In the genomic region with DNA sequence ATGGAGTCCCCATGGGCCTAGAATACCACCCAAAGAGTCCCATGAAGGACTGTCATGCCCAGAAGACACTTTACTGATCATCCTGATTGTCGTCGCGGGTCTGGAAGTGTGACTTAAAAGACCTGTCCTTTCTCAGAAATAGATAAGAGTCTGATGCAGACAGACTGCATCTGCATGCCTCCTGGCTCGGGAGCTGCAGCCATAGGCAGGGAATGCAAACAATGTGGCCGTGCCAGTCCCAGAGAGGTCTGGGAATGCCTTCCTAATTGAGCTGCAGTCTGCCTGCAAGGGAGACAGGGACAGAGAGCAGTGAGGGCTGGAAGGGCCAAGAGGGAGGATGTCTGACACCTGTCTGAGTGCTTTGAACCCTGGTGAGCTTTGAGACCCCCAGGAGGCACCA, we compare ENCODE assay signal across 29 mouse cellular contexts.
DNase-seq lines count a peak whose midpoint lies in the region; ATAC-seq lines count a peak whose summit lies in the region.
"Had no signal": no experiment of that assay in that cellular context is flagged by ENCODE, and none has a peak within 500 bp of the region (broad histone marks: within the 10 kb centered on the region; RNA-seq: fewer than 3 reads in every experiment).

No protein-coding gene starts in this region.

- H3K9ac ChIP-seq in forebrain, embryonic 11.5 days (ENCODE audit: low read length) = no peak overlapping the region
- H3K9ac ChIP-seq in forebrain, embryonic 16.5 days (replicated peaks; ENCODE audit: low read depth, low read length) = no peak overlapping the region
- no peak overlapping the region for H3K9ac ChIP-seq in midbrain, embryonic 14.5 days (replicated peaks; ENCODE audit: low read length)
- no peak overlapping the region for H3K9ac ChIP-seq in embryonic facial prominence, embryonic 12.5 days
- H3K9ac ChIP-seq: forebrain, embryonic 15.5 days; heart, embryonic 15.5 days; limb, embryonic 12.5 days; liver, embryonic 12.5 days; neural tube, embryonic 13.5 days had no signal

- peaks cover 56% of the 10 kb centered on the region for H3K27me3 ChIP-seq in forebrain, embryonic 11.5 days (ENCODE audit: control insufficient read depth, insufficient read depth, low read length)
- peaks cover 27% of the 10 kb centered on the region for H3K27me3 ChIP-seq in forebrain, embryonic 16.5 days (replicated peaks; ENCODE audit: control insufficient read depth, insufficient read depth, low read length)
- peaks cover 100% of the 10 kb centered on the region for H3K27me3 ChIP-seq in midbrain, embryonic 10.5 days (ENCODE audit: low read depth, poor library complexity, severe bottlenecking)
- peaks cover 90% of the 10 kb centered on the region for H3K27me3 ChIP-seq in midbrain, embryonic 14.5 days (ENCODE audit: control insufficient read depth, insufficient read depth, low read length)
- H3K27me3 ChIP-seq in embryonic facial prominence, embryonic 12.5 days = peaks cover 27% of the 10 kb centered on the region

- no peak overlapping the region for H3K4me2 ChIP-seq in forebrain, embryonic 11.5 days (ENCODE audit: low read depth, low read length, severe bottlenecking)
- no peak overlapping the region for H3K4me2 ChIP-seq in forebrain, embryonic 16.5 days (ENCODE audit: low read length)
- H3K4me2 ChIP-seq in midbrain, embryonic 14.5 days (ENCODE audit: low read length) = no peak overlapping the region
- H3K4me2 ChIP-seq in embryonic facial prominence, embryonic 12.5 days (replicated peaks) = no peak overlapping the region
- H3K4me2 ChIP-seq: forebrain, embryonic 15.5 days; heart, embryonic 15.5 days; limb, embryonic 12.5 days; liver, embryonic 12.5 days; neural tube, embryonic 13.5 days had no signal

- no peaks in the 10 kb centered on the region for H3K36me3 ChIP-seq in forebrain, embryonic 11.5 days (ENCODE audit: control insufficient read depth, insufficient read depth, low read length)
- H3K36me3 ChIP-seq in forebrain, embryonic 16.5 days (ENCODE audit: control insufficient read depth, insufficient read depth) = no peaks in the 10 kb centered on the region
- H3K36me3 ChIP-seq in midbrain, embryonic 10.5 days = no peaks in the 10 kb centered on the region
- no peaks in the 10 kb centered on the region for H3K36me3 ChIP-seq in midbrain, embryonic 14.5 days (ENCODE audit: control insufficient read depth, insufficient read depth, low read length)
- H3K36me3 ChIP-seq in embryonic facial prominence, embryonic 12.5 days = no peaks in the 10 kb centered on the region
- H3K36me3 ChIP-seq: forebrain, embryonic 15.5 days; heart, embryonic 15.5 days; limb, embryonic 12.5 days; liver, embryonic 12.5 days; neural tube, embryonic 13.5 days had no signal

- WGBS in forebrain, embryonic 11.5 days = 35% methylated on average over 5 of the region's 5 CpGs
- WGBS in forebrain, embryonic 16.5 days = 40% methylated on average over 5 of the region's 5 CpGs
- 26% methylated on average over 5 of the region's 5 CpGs for WGBS in midbrain, embryonic 10.5 days
- 27% methylated on average over 5 of the region's 5 CpGs for WGBS in midbrain, embryonic 14.5 days
- 20% methylated on average over 5 of the region's 5 CpGs for WGBS in embryonic facial prominence, embryonic 12.5 days

- no peak for ATAC-seq in forebrain, embryonic 11.5 days (replicated peaks; ENCODE audit: low FRiP score)
- no peak for ATAC-seq in forebrain, embryonic 16.5 days
- no peak for ATAC-seq in midbrain, embryonic 14.5 days (ENCODE audit: low FRiP score, low TSS enrichment)
- no peak for ATAC-seq in embryonic facial prominence, embryonic 12.5 days (ENCODE audit: insufficient number of reproducible peaks, insufficient read depth, low FRiP score, low TSS enrichment)
- ATAC-seq: forebrain, embryonic 15.5 days; liver, embryonic 12.5 days; midbrain, embryonic 16.5 days had no signal

- H3K9me3 ChIP-seq in forebrain, embryonic 11.5 days (ENCODE audit: control insufficient read depth, low read length) = no peaks in the 10 kb centered on the region
- no peaks in the 10 kb centered on the region for H3K9me3 ChIP-seq in forebrain, embryonic 16.5 days (ENCODE audit: control insufficient read depth, low read length)
- H3K9me3 ChIP-seq in midbrain, embryonic 10.5 days (replicated peaks) = no peaks in the 10 kb centered on the region
- H3K9me3 ChIP-seq in midbrain, embryonic 14.5 days (ENCODE audit: control insufficient read depth, low read length) = no peaks in the 10 kb centered on the region
- H3K9me3 ChIP-seq in embryonic facial prominence, embryonic 12.5 days = no peaks in the 10 kb centered on the region
- H3K9me3 ChIP-seq: forebrain, embryonic 15.5 days; heart, embryonic 15.5 days; limb, embryonic 12.5 days; liver, embryonic 12.5 days; neural tube, embryonic 13.5 days had no signal

- peak; percentile 58 for DNase-seq in forebrain, embryonic 11.5 days (ENCODE audit: low spot score)
- peak; percentile 29 for DNase-seq in midbrain, embryonic 10.5 days (ENCODE audit: low spot score)
- DNase-seq in midbrain, embryonic 14.5 days = no peak
- DNase-seq in layer of hippocampus, postnatal 25 days (ENCODE audit: extremely low spot score in 1 of 2, low spot score in 1 of 2) = no peak
- DNase-seq in gastrocnemius, postnatal 25 days = no peak
- DNase-seq: adrenal gland, adult 2 months; cerebellum, adult 18-20 months; cerebellum, postnatal 25 days; gastrocnemius, postnatal 14 days; heart, adult 18-20 months; heart, postnatal 4 days; kidney, adult 18-20 months; layer of hippocampus, adult 9-11 months; lung, adult 18-20 months; retina, postnatal 1 day; right cerebral cortex, postnatal 25 days; spleen, adult 18-20 months; thymus, postnatal 14 days had no signal

- H3K27ac ChIP-seq in forebrain, embryonic 11.5 days (ENCODE audit: low read depth, low read length) = no peak overlapping the region
- no peak overlapping the region for H3K27ac ChIP-seq in forebrain, embryonic 16.5 days (ENCODE audit: low read length)
- no peak overlapping the region for H3K27ac ChIP-seq in midbrain, embryonic 10.5 days (replicated peaks)
- no peak overlapping the region for H3K27ac ChIP-seq in midbrain, embryonic 14.5 days (replicated peaks; ENCODE audit: low read depth, low read length)
- 0 out of 2 replicates have a peak overlapping the region, but pooled peaks have one; percentile 25 for H3K27ac ChIP-seq in embryonic facial prominence, embryonic 12.5 days
- H3K27ac ChIP-seq: forebrain, embryonic 15.5 days; heart, embryonic 15.5 days; kidney, postnatal 0 days; limb, embryonic 12.5 days; liver, embryonic 12.5 days; neural tube, embryonic 13.5 days had no signal

- no peak overlapping the region for H3K4me3 ChIP-seq in forebrain, embryonic 11.5 days (ENCODE audit: low read depth, low read length)
- H3K4me3 ChIP-seq in forebrain, embryonic 16.5 days (replicated peaks; ENCODE audit: low read length) = no peak overlapping the region
- H3K4me3 ChIP-seq in midbrain, embryonic 10.5 days = no peak overlapping the region
- H3K4me3 ChIP-seq in midbrain, embryonic 14.5 days (replicated peaks; ENCODE audit: low read depth, low read length) = no peak overlapping the region
- no peak overlapping the region for H3K4me3 ChIP-seq in embryonic facial prominence, embryonic 12.5 days
- H3K4me3 ChIP-seq: erythroblast, embryonic 14.5 days; forebrain, embryonic 15.5 days; heart, embryonic 15.5 days; limb, embryonic 12.5 days; liver, embryonic 12.5 days; myocyte; neural tube, embryonic 13.5 days had no signal

- peaks cover 18% of the 10 kb centered on the region for H3K4me1 ChIP-seq in forebrain, embryonic 11.5 days (replicated peaks; ENCODE audit: control insufficient read depth, insufficient read depth, low read length)
- peaks cover 21% of the 10 kb centered on the region for H3K4me1 ChIP-seq in forebrain, embryonic 16.5 days (replicated peaks; ENCODE audit: control insufficient read depth, insufficient read depth, low read length)
- peaks cover 36% of the 10 kb centered on the region for H3K4me1 ChIP-seq in midbrain, embryonic 10.5 days
- H3K4me1 ChIP-seq in midbrain, embryonic 14.5 days (ENCODE audit: control insufficient read depth, insufficient read depth, low read length) = peaks cover 11% of the 10 kb centered on the region
- H3K4me1 ChIP-seq in embryonic facial prominence, embryonic 12.5 days = peaks cover 42% of the 10 kb centered on the region

Comparison
In these comparisons a context has a peak if more than half of its experiments do, and no peak if none do; other contexts are left out.
1. DNase-seq: peak in forebrain, embryonic 11.5 days (single experiment) and midbrain, embryonic 10.5 days (single experiment); none in midbrain, embryonic 14.5 days (single experiment), layer of hippocampus, postnatal 25 days (0 of 2) and gastrocnemius, postnatal 25 days (single experiment).